Mouse (Mus musculus) stomach, embryonic 14.5 days (tissue): Measurements from ENCODE around the gene Wee1. TPM values are rescaled to one million over a fixed set of nuclear protein-coding genes. Genes with fewer than 3 reads are reported as not detected.

Source experiments
- ATAC-seq: fragments of 200-750 bp; cut with Nextera tagmentation; 2 replicates; pipeline ENCODE4 v1.8.0; 2017; ENCODE audit warnings: low read depth, moderate TSS enrichment; ENCODE audit not compliant: insufficient number of reproducible peaks, insufficient read depth, low FRiP score
- H3K27ac ChIP-seq: fragments of 300-500 bp; sonication (generic); 2 replicates; pipeline ENCODE4 v1.5.1; 2014; ENCODE audit warnings: mild to moderate bottlenecking, low read length, moderate library complexity, mixed read lengths
- H3K27me3 ChIP-seq: fragments of 300-500 bp; sonication (generic); 2 replicates; pipeline ENCODE4 v1.6.1; 2014; ENCODE audit warnings: low read length, control low read depth, mixed read lengths; ENCODE audit not compliant: control insufficient read depth, insufficient read depth
- H3K36me3 ChIP-seq: fragments of 300-500 bp; sonication (generic); 2 replicates; pipeline ENCODE4 v1.6.1; 2014; ENCODE audit warnings: mild to moderate bottlenecking, control low read depth, low read length, moderate library complexity, mixed read lengths; ENCODE audit not compliant: control insufficient read depth, insufficient read depth
- H3K4me1 ChIP-seq: fragments of 300-500 bp; sonication (generic); 2 replicates; pipeline ENCODE4 v1.6.1; 2014; ENCODE audit warnings: low read length, control low read depth, mixed read lengths; ENCODE audit not compliant: control insufficient read depth, insufficient read depth
- H3K4me2 ChIP-seq: fragments of 300-500 bp; sonication (generic); replicated peaks from 2 replicates; pipeline ENCODE4 v1.6.1; 2014; ENCODE audit warnings: low read depth, low read length, control low read depth
- H3K4me3 ChIP-seq: fragments of 300-500 bp; sonication (generic); 2 replicates; pipeline ENCODE4 v1.5.1; 2014; ENCODE audit warnings: low read depth, low read length, control low read depth
- H3K9ac ChIP-seq: fragments of 300-500 bp; sonication (generic); replicated peaks from 2 replicates; pipeline ENCODE4 v1.6.1; 2014; ENCODE audit warnings: low read depth, mild to moderate bottlenecking, control low read depth, low read length, moderate library complexity, mixed read lengths
- H3K9me3 ChIP-seq: fragments of 300-500 bp; sonication (generic); 2 replicates; pipeline ENCODE4 v1.6.1; 2016; ENCODE audit warnings: low read depth, low read length, control low read depth; ENCODE audit not compliant: control insufficient read depth
- WGBS: fragments of 180-500 bp; shearing (Covaris S2); extraction: QIAGEN DNeasy Blood & Tissue Kit; methylation state at CpG from one replicate; pipeline ENCODE4 v1.1.7; 2014; 5-methylcytosine and 5-hydroxymethylcytosine counted together
- polyA plus RNA-seq: library from polyadenylated mRNA; unstranded; fragments of >200 nt; fragmentation: Nextera tagmentation; extraction: Ambion mirVana; gene quantifications from 2 replicates; pipeline ENCODE4 v1.2.1, GENCODE M21; 2014

Gene Wee1
- polyA plus RNA-seq, 1 experiment from 2014 or later: 38.7 TPM

- 88% methylated on average over 3 of the region's 3 CpGs for WGBS
- Histone ChIP-seq H3K36me3 (no peaks in the 10 kb centered on the region), H3K4me2 (no peak overlapping the region), H3K4me1 (no peaks in the 10 kb centered on the region), H3K9me3 (no peaks in the 10 kb centered on the region), H3K27me3 (no peaks in the 10 kb centered on the region), H3K9ac (no peak overlapping the region), H3K27ac (no peak overlapping the region), H3K4me3 (no peak overlapping the region)
- ATAC-seq: no peak
Measured at GRCm38 (mm10) chr7:110184608-110185007, 62.8 kb downstream of the Wee1 start.

DNA sequence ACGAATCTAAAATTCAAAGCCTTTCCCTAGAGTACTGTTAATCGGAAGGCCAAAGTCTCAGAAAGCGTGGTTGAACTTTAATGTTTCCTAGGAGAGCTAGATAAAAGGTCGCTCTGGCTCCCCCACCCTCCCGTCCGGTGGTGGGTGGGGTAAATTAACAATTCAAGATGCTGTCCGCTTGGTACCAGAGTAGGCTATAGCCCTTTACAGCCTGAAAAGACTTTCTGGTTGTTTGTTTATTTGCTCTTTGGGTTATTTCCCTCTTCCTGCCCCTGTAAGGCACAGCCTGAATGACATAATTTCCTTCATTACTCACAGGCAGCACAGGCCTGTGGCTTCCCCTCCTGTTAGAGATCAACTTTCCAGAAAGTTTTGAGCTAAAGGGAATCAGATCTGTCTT, 68.1 kb downstream of the Wee1 start:
- Histone ChIP-seq H3K27me3 (no peaks in the 10 kb centered on the region), H3K4me1 (no peaks in the 10 kb centered on the region), H3K9ac (no peak overlapping the region), H3K9me3 (no peaks in the 10 kb centered on the region), H3K36me3 (no peaks in the 10 kb centered on the region), H3K4me2 (no peak overlapping the region), H3K27ac (no peak overlapping the region), H3K4me3 (no peak overlapping the region)
- ATAC-seq: no peak
- 57% methylated on average over 7 of the region's 7 CpGs for WGBS

Other genes with a start within 250 kb of the Wee1 start
- 51.3 and 52.4 TPM in 2 replicates for gene Dennd5a, start 161.6 kb upstream of the Wee1 start, polyA plus RNA-seq
- gene Tmem41b, start 135.1 kb upstream of the Wee1 start, polyA plus RNA-seq: 70.8 and 75.7 TPM in 2 replicates
- gene Ipo7, start 103.8 kb upstream of the Wee1 start, polyA plus RNA-seq: 19.7 and 20.4 TPM in 2 replicates
- 15.2 and 18.2 TPM in 2 replicates for gene Zfp143, start 60.8 kb upstream of the Wee1 start, polyA plus RNA-seq
- gene Swap70, start 99.7 kb downstream of the Wee1 start, polyA plus RNA-seq: 25.2 and 26.9 TPM in 2 replicates